Mouse (Mus musculus): ENCODE measurements around the gene Capn15. TPM values are rescaled to one million over a fixed set of nuclear protein-coding genes. Genes with fewer than 3 reads are reported as not detected.

Gene Capn15
- total and polyA plus RNA-seq, 3 experiments: 5.6 to 16.2 TPM; not detected in 1

DNA sequence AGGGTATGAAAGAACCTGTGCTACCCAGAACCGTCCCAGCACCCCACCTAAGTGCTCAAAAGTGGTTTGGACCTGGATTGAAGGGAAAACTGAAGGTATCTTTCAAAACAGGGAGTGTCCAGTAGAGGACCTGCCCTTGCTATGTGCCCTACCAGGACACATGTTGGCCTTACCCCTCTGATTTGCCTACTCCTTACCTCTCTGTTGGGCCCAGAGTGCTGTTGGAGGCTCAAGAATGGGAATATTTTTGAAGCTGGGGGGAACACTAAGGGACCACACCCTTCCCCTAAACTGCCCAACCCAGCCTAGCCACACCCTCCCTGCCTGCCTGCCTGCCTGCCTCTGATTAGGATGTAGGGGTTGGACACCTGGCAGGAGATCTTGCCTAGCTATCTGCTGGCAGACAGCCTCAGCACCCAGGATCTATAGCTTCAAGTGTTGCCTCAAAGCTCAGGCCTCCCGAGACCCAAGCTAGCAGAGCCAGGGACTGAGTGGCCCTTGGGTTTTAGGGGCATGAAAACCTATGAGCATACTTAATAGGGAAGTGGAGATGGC, 42.9 kb downstream of the Capn15 start (continued):
- TF ChIP-seq CHD1 (IDR thresholded peaks at IDR 0.05; ENCODE audit: low read depth, low read length) (peak; percentile 89; the same call in 1 of the 2 replicates), RAD21 (IDR thresholded peaks at IDR 0.05; ENCODE audit: low read depth, low read length) (no peak), ZMIZ1 (IDR thresholded peaks at IDR 0.05; ENCODE audit: low read depth, low read length) (peak; percentile 88), KAT2A (conservative IDR thresholded peaks at IDR 0.05; ENCODE audit: low read depth, low read length) (no peak), MAFK (IDR thresholded peaks at IDR 0.05; ENCODE audit: borderline replicate concordance, low read depth, low read length) (no peak; the same call in 1 of the 2 replicates), TAL1 (IDR thresholded peaks at IDR 0.05; ENCODE audit: low read length) (peak; percentile 98), JUND (IDR thresholded peaks at IDR 0.05; ENCODE audit: low read depth, low read length) (no peak), BHLHE40 (IDR thresholded peaks at IDR 0.05; ENCODE audit: borderline replicate concordance, low read depth, low read length) (no peak), EP300 (IDR thresholded peaks at IDR 0.05; ENCODE audit: low read depth in 1 of 2, low read length in 2 of 2) (peak; percentile 90 to 98), ZNF384 (IDR thresholded peaks at IDR 0.05; ENCODE audit: low read depth, low read length) (no peak), MYC (IDR thresholded peaks at IDR 0.05; ENCODE audit: low read depth, low read length) (no peak), NELFE (IDR thresholded peaks at IDR 0.05; ENCODE audit: low read depth, low read length) (peak; percentile 53), SMC3 (IDR thresholded peaks at IDR 0.05; ENCODE audit: low read depth, low read length) (no peak)

DNA sequence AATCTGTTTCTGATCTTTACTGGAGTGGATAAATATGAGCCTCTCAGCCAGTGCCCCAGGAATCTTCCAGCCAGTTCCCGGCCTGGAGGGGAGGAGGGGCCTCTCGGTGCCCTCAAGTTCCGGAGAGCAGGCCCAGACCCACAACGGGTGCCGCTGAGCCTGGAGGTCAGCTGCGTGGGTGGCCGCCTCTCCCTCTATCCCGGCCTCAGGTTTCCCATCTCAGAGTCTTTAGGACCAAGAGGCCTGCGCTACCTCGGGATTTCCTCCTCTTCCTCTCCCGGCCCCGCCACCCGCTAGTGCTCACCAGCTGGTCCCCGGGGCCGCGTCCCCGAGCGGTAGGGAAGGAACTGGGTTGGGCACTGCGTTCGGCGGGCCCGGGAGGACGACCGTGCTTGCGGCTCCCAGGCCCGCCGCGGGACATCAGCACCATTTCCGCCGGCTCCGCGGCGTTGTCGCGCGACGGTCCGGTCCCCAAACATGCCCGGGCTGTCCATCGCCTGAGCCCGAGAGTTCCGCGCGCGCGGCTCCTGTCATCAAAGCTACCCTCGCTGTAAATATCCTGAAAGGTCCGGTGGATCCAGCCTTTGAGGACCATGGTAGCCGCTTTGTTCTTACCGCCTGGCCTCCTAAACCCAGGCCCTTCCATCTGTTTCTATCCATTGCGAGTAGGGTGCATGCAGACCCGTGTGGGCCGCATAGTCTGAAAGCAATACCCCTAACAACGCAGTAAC, 43.9 kb downstream of the Capn15 start:
- peak; percentile 89 for DNase-seq (ENCODE audit: low read depth, low spot score)
- Histone ChIP-seq H3K27me3 (ENCODE audit: control insufficient read depth in 1 of 2, insufficient read depth in 2 of 2, low read length in 2 of 2) (no peaks in the 10 kb centered on the region), H3K27ac (ENCODE audit: control insufficient read depth, low read depth, low read length) (peak overlapping the region; percentile 95), H3K36me3 (ENCODE audit: control insufficient read depth in 1 of 2, insufficient read depth in 2 of 2, low read length in 2 of 2) (peaks cover 2 to 17% of the 10 kb centered on the region in 2 experiments), H3K4me1 (ENCODE audit: control insufficient read depth in 1 of 2, insufficient read depth in 2 of 2, low read length in 2 of 2) (peaks cover 10 to 30% of the 10 kb centered on the region in 2 experiments), H3K79me2 (ENCODE audit: control insufficient read depth, insufficient read depth, low read length, poor library complexity) (peaks cover 27% of the 10 kb centered on the region), H3K4me3 (ENCODE audit: control insufficient read depth in 1 of 2, insufficient read depth in 1 of 2, low read depth in 2 of 2, low read length in 2 of 2) (peak overlapping the region; percentile 63 to 78), H3K9ac (ENCODE audit: control insufficient read depth, low read depth, low read length, poor library complexity, severe bottlenecking) (peak overlapping the region; percentile 92), H3K9me3 (replicated peaks; ENCODE audit: insufficient read depth, low read length) (no peaks in the 10 kb centered on the region)
- no peak for TF ChIP-seq RCOR1 (IDR thresholded peaks at IDR 0.05; ENCODE audit: low read depth, low read length)
- TF ChIP-seq NELFE (IDR thresholded peaks at IDR 0.05; ENCODE audit: low read depth, low read length): peak; percentile 89
- TF ChIP-seq MXI1 (IDR thresholded peaks at IDR 0.05; ENCODE audit: low read depth, low read length): peak; percentile 94
- no peak for TF ChIP-seq MAFK (IDR thresholded peaks at IDR 0.05; ENCODE audit: borderline replicate concordance, low read depth, low read length)
- no peak for TF ChIP-seq MYB (IDR thresholded peaks at IDR 0.05; ENCODE audit: low read depth, low read length)
- TF ChIP-seq ZMIZ1 (IDR thresholded peaks at IDR 0.05; ENCODE audit: low read depth, low read length): peak; percentile 37; the same call in 1 of the 2 replicates
- no peak for TF ChIP-seq EP300 (IDR thresholded peaks at IDR 0.05; ENCODE audit: low read depth in 1 of 2, low read length in 2 of 2)
- TF ChIP-seq JUND (IDR thresholded peaks at IDR 0.05; ENCODE audit: low read depth, low read length): no peak
- TF ChIP-seq ETS1 (IDR thresholded peaks at IDR 0.05; ENCODE audit: low read depth, low read length): peak; percentile 31; the same call in 1 of the 2 replicates
- no peak for TF ChIP-seq POLR2AphosphoS5 (IDR thresholded peaks at IDR 0.05; ENCODE audit: borderline replicate concordance, low read depth, low read length)
- no peak for TF ChIP-seq TAL1 (IDR thresholded peaks at IDR 0.05; ENCODE audit: low read length)
- TF ChIP-seq KAT2A (conservative IDR thresholded peaks at IDR 0.05; ENCODE audit: low read depth, low read length): no peak; the same call in 1 of the 2 replicates
- TF ChIP-seq CTCF (IDR thresholded peaks at IDR 0.05 in 2 of 3, conservative IDR thresholded peaks at IDR 0.05 in 1 of 3; ENCODE audit: control insufficient read depth in 1 of 3, insufficient read depth in 1 of 3, low read depth in 2 of 3, low read length in 3 of 3, poor library complexity in 1 of 3, severe bottlenecking in 1 of 3): 0 out of 6 replicates have a peak, but pooled peaks of 1 of the 3 experiments have one; percentile 0
- TF ChIP-seq CHD2 (IDR thresholded peaks at IDR 0.05; ENCODE audit: low read length): no peak
- no peak for TF ChIP-seq E2F4 (IDR thresholded peaks at IDR 0.05; ENCODE audit: borderline replicate concordance, low read depth, low read length)
- TF ChIP-seq GABPA (IDR thresholded peaks at IDR 0.05; ENCODE audit: low read depth, low read length): no peak
- 0 out of 2 replicates have a peak, but pooled peaks have one; percentile 63 for TF ChIP-seq POLR2AphosphoS2 (IDR thresholded peaks at IDR 0.05; ENCODE audit: low read length)
- TF ChIP-seq UBTF (IDR thresholded peaks at IDR 0.05; ENCODE audit: borderline replicate concordance, insufficient read depth, low read depth, low read length): no peak
- no peak for TF ChIP-seq USF2 (IDR thresholded peaks at IDR 0.05; ENCODE audit: borderline replicate concordance in 1 of 2, insufficient read depth in 1 of 2, low read depth in 1 of 2, low read length in 2 of 2)
- no peak for TF ChIP-seq CHD1 (IDR thresholded peaks at IDR 0.05; ENCODE audit: low read depth, low read length)
- no peak for TF ChIP-seq MAZ (IDR thresholded peaks at IDR 0.05; ENCODE audit: low read depth, low read length)
- no peak for TF ChIP-seq RAD21 (IDR thresholded peaks at IDR 0.05; ENCODE audit: low read depth, low read length)
- no peak for TF ChIP-seq ZC3H11A (IDR thresholded peaks at IDR 0.05; ENCODE audit: low read depth, low read length)
- peak; percentile 79 for TF ChIP-seq TCF12 (IDR thresholded peaks at IDR 0.05; ENCODE audit: low read depth, low read length)
- peak; percentile 46; the same call in 1 of the 2 replicates for TF ChIP-seq TBP (IDR thresholded peaks at IDR 0.05; ENCODE audit: low read depth, low read length)
- TF ChIP-seq ELF1 (IDR thresholded peaks at IDR 0.05; ENCODE audit: low read depth, low read length): peak; percentile 64
- TF ChIP-seq GATA1 (IDR thresholded peaks at IDR 0.05; ENCODE audit: low read depth, low read length): no peak

Measured in MEL (cell line).